Comparison of ENCODE assay signal across 10 mouse cellular contexts in the genomic region with DNA sequence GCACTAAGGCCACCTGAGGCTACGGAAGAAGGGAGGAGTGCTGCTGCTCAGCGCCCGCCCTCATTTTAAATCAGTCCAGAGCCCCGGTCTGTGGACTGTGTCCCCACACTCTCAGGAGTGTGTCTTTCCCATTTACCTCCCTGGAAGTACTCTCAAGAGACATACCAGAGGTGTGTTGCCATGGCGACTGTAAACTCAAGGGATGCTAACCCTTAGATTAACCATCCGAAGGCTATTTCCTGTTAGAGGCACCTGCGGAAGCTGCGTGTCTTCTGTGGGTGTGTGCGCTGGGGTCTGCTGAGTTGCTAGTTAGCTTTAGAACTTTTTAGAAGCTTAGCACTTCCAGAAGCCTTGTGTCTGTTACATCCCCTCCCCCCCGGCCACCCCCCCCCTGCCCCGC.
A peak's percentile ranks its signal among the peaks of the same experiment; 100 is the strongest.
DNase-seq lines count a peak whose midpoint lies in the region; ATAC-seq lines count a peak whose summit lies in the region.
"Had no signal": no experiment of that assay in that cellular context is flagged by ENCODE, and none has a peak within 500 bp of the region (broad histone marks: within the 10 kb centered on the region; RNA-seq: fewer than 3 reads in every experiment).

No protein-coding gene starts in this region.

- no peak overlapping the region for H3K4me3 ChIP-seq in embryonic facial prominence, embryonic 12.5 days
- no peak overlapping the region for H3K4me3 ChIP-seq in embryonic facial prominence, embryonic 10.5 days
- no peak overlapping the region for H3K4me3 ChIP-seq in lung, embryonic 16.5 days (ENCODE audit: low read length)
- H3K4me3 ChIP-seq: heart, adult 2 months had no signal

- H3K36me3 ChIP-seq in embryonic facial prominence, embryonic 12.5 days = no peaks in the 10 kb centered on the region
- no peaks in the 10 kb centered on the region for H3K36me3 ChIP-seq in embryonic facial prominence, embryonic 10.5 days (replicated peaks)
- H3K36me3 ChIP-seq in lung, embryonic 16.5 days (ENCODE audit: control insufficient read depth, insufficient read depth, low read length) = no peaks in the 10 kb centered on the region

- H3K27ac ChIP-seq in embryonic facial prominence, embryonic 12.5 days = no peak overlapping the region
- no peak overlapping the region for H3K27ac ChIP-seq in embryonic facial prominence, embryonic 10.5 days (replicated peaks)
- H3K27ac ChIP-seq in lung, embryonic 16.5 days (ENCODE audit: low read length) = no peak overlapping the region
- H3K27ac ChIP-seq: heart, adult 2 months; liver, embryonic 14.5 days had no signal

- H3K4me2 ChIP-seq in embryonic facial prominence, embryonic 12.5 days (replicated peaks) = 0 out of 2 replicates have a peak overlapping the region, but pooled peaks have one; percentile 15
- H3K4me2 ChIP-seq in lung, embryonic 16.5 days (ENCODE audit: low read depth, low read length) = no peak overlapping the region

- H3K27me3 ChIP-seq in embryonic facial prominence, embryonic 12.5 days = no peaks in the 10 kb centered on the region
- H3K27me3 ChIP-seq in embryonic facial prominence, embryonic 10.5 days (replicated peaks; ENCODE audit: low read depth, poor library complexity, severe bottlenecking) = no peaks in the 10 kb centered on the region
- H3K27me3 ChIP-seq in lung, embryonic 16.5 days (ENCODE audit: control insufficient read depth, insufficient read depth, low read depth, low read length) = no peaks in the 10 kb centered on the region

- no peaks in the 10 kb centered on the region for H3K9me3 ChIP-seq in embryonic facial prominence, embryonic 12.5 days
- no peaks in the 10 kb centered on the region for H3K9me3 ChIP-seq in embryonic facial prominence, embryonic 10.5 days
- H3K9me3 ChIP-seq in lung, embryonic 16.5 days (ENCODE audit: control insufficient read depth, low read length) = no peaks in the 10 kb centered on the region

- ATAC-seq in embryonic facial prominence, embryonic 12.5 days (ENCODE audit: insufficient number of reproducible peaks, insufficient read depth, low FRiP score, low TSS enrichment) = no peak
- ATAC-seq in lung, embryonic 16.5 days (ENCODE audit: low read depth) = peak; percentile 78

- no peak for DNase-seq in embryonic facial prominence, embryonic 10.5 days (ENCODE audit: low spot score)
- peak; percentile 21 to 28 for DNase-seq in lung, adult 18-20 months
- DNase-seq in lung, postnatal 4 days = no peak
- DNase-seq in thymus, postnatal 14 days = peak; percentile 53
- no peak for DNase-seq in urinary bladder, adult 18-20 months (ENCODE audit: low spot score in 2 of 2)
- no peak for DNase-seq in cerebellum, adult 11-12 months

- WGBS in embryonic facial prominence, embryonic 12.5 days = 57% methylated on average over 11 of the region's 11 CpGs
- 57% methylated on average over 11 of the region's 11 CpGs for WGBS in embryonic facial prominence, embryonic 10.5 days
- 34% methylated on average over 11 of the region's 11 CpGs for WGBS in lung, embryonic 16.5 days

- no peak overlapping the region for H3K9ac ChIP-seq in embryonic facial prominence, embryonic 12.5 days
- H3K9ac ChIP-seq in lung, embryonic 16.5 days (ENCODE audit: low read length) = no peak overlapping the region
- H3K9ac ChIP-seq: liver, embryonic 14.5 days had no signal

- H3K4me1 ChIP-seq in embryonic facial prominence, embryonic 12.5 days = peaks cover 14% of the 10 kb centered on the region
- peaks cover 20% of the 10 kb centered on the region for H3K4me1 ChIP-seq in embryonic facial prominence, embryonic 10.5 days
- H3K4me1 ChIP-seq in lung, embryonic 16.5 days (replicated peaks; ENCODE audit: control insufficient read depth, insufficient read depth, low read length) = peaks cover 2% of the 10 kb centered on the region

Comparison
In these comparisons a context has a peak if more than half of its experiments do, and no peak if none do; other contexts are left out.
1. DNase-seq: peak in lung, adult 18-20 months (2 of 2) and thymus, postnatal 14 days (single experiment); none in embryonic facial prominence, embryonic 10.5 days (single experiment), lung, postnatal 4 days (0 of 2), urinary bladder, adult 18-20 months (0 of 2) and cerebellum, adult 11-12 months (single experiment).